Mouse (Mus musculus) forebrain, embryonic 12.5 days (tissue): Measurements from ENCODE around the gene En2. TPM values are rescaled to one million over a fixed set of nuclear protein-coding genes. Genes with fewer than 3 reads are reported as not detected.

Experiments
- ATAC-seq: fragments of 200-750 bp; cut with Nextera tagmentation; 2 replicates; pipeline ENCODE4 v1.8.0; 2017; ENCODE audit warnings: moderate TSS enrichment; ENCODE audit not compliant: low FRiP score
- H3K27ac ChIP-seq: fragments of 300-500 bp; sonication (generic); 2 replicates; pipeline ENCODE4 v1.5.1; 2016; ENCODE audit warnings: mild to moderate bottlenecking
- H3K27me3 ChIP-seq: fragments of 300-500 bp; sonication (generic); 2 replicates; pipeline ENCODE4 v1.6.1; 2016; ENCODE audit warnings: mild to moderate bottlenecking
- H3K36me3 ChIP-seq: fragments of 300-500 bp; sonication (generic); replicated peaks from 2 replicates; pipeline ENCODE4 v1.6.1; 2016; ENCODE audit warnings: mild to moderate bottlenecking
- H3K4me1 ChIP-seq: fragments of 300-500 bp; sonication (generic); 2 replicates; pipeline ENCODE4 v1.6.1; 2016
- H3K4me2 ChIP-seq: fragments of 300-500 bp; sonication (generic); 2 replicates; pipeline ENCODE4 v1.6.1; 2016; ENCODE audit warnings: mild to moderate bottlenecking, moderate library complexity
- H3K4me3 ChIP-seq: fragments of 300-500 bp; sonication (generic); replicated peaks from 2 replicates; pipeline ENCODE4 v1.5.1; 2016; ENCODE audit warnings: mild to moderate bottlenecking
- H3K9ac ChIP-seq: fragments of 300-500 bp; sonication (generic); 2 replicates; pipeline ENCODE4 v1.6.1; 2016; ENCODE audit warnings: mild to moderate bottlenecking
- H3K9me3 ChIP-seq: fragments of 300-500 bp; sonication (generic); 2 replicates; pipeline ENCODE4 v1.6.1; 2016
- WGBS: fragments of 180-500 bp; shearing (Covaris S2); methylation state at CpG from one replicate; pipeline ENCODE4 v1.1.7; 2016; 5-methylcytosine and 5-hydroxymethylcytosine counted together
- polyA plus RNA-seq: library from polyadenylated mRNA; unstranded; fragments of >200 nt; fragmentation: Nextera tagmentation; extraction: Ambion mirVana; gene quantifications from 2 replicates; pipeline ENCODE4 v1.2.1, GENCODE M21; 2016

En2 gene
- polyA plus RNA-seq, 1 experiment from 2014 or later: not detected

DNA sequence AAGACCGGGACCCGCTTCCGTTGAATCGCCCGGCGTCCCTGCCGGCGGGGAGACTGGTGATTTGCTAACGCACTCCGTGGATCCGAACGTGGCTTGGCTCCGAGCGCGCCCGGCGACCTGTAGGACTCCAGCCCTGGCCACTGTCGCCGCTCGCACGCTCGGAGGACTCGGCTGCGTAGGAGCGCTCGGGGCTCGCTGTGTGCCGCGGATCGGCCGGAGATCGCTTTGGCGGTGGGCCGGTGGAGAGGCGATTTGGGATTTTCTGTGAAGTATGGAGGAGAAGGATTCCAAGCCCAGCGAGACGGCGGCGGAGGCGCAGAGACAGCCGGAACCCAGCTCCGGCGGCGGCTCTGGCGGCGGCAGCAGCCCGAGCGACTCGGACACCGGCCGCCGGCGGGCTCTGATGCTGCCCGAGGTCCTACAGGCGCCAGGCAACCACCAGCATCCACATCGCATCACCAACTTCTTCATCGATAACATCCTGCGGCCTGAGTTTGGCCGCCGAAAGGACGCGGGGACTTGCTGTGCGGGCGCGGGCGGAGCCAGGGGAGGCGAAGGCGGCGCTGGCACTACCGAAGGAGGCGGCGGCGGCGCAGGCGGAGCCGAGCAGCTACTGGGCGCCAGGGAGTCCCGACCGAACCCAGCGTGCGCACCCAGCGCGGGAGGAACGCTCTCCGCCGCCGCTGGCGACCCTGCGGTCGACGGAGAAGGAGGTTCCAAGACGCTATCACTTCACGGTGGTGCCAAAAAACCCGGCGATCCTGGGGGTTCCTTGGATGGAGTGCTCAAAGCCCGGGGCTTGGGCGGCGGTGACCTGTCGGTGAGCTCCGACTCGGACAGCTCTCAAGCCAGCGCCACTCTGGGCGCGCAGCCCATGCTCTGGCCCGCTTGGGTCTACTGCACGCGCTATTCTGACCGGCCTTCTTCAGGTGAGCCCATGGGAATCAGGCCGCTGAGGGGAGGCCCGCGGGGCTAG is 1.1 kb downstream of the En2 start:
- under 1% methylated on average over 111 of the region's 111 CpGs for WGBS
- peak overlapping the region; percentile 70 for H3K4me2 ChIP-seq
- H3K27ac ChIP-seq: no peak overlapping the region
- peak overlapping the region; percentile 43 for H3K4me3 ChIP-seq
- no peak for ATAC-seq
- peaks cover 96% of the 10 kb centered on the region for H3K27me3 ChIP-seq
- no peak overlapping the region for H3K9ac ChIP-seq
- H3K4me1 ChIP-seq: peaks cover 30% of the 10 kb centered on the region
- no peaks in the 10 kb centered on the region for H3K9me3 ChIP-seq
- H3K36me3 ChIP-seq: no peaks in the 10 kb centered on the region

DNA sequence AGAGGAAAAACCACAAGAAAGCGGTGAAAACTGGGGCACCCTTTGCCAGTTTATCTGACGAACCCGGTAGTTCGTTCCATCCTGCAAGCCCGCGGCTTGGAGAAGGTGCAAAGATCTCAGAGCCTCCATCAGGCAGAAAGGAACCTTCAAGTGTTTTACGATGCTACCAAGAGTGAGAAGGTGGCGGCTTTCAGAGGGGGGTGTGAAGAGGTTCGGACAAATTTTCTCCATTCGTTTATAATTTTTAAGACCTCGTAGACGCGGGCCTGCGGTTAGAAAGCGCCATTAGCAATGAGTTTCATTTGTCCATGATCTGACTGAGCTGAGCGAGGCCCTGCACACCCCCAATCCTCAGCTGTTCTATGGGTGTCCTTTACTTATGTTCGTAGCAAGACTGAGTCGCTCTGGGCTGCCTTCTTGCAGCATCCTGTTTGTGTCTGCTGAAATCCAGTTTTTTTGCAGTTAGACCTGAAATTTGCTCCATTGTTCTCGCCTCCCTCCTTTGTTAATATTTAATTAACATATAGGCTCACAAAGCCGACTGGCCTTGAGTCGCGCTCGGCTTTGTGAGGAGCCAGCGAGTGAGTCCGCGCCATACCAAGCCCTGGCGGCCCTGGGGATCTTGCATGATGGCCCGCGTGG is 2.2 kb downstream of the En2 start:
- no peak for ATAC-seq
- no peak overlapping the region for H3K4me2 ChIP-seq
- H3K27ac ChIP-seq: no peak overlapping the region
- H3K4me3 ChIP-seq: no peak overlapping the region
- no peaks in the 10 kb centered on the region for H3K9me3 ChIP-seq
- WGBS: under 1% methylated on average over 29 of the region's 29 CpGs
- H3K9ac ChIP-seq: no peak overlapping the region
- peaks cover 23% of the 10 kb centered on the region for H3K4me1 ChIP-seq
- H3K27me3 ChIP-seq: peaks cover 96% of the 10 kb centered on the region
- no peaks in the 10 kb centered on the region for H3K36me3 ChIP-seq

DNA sequence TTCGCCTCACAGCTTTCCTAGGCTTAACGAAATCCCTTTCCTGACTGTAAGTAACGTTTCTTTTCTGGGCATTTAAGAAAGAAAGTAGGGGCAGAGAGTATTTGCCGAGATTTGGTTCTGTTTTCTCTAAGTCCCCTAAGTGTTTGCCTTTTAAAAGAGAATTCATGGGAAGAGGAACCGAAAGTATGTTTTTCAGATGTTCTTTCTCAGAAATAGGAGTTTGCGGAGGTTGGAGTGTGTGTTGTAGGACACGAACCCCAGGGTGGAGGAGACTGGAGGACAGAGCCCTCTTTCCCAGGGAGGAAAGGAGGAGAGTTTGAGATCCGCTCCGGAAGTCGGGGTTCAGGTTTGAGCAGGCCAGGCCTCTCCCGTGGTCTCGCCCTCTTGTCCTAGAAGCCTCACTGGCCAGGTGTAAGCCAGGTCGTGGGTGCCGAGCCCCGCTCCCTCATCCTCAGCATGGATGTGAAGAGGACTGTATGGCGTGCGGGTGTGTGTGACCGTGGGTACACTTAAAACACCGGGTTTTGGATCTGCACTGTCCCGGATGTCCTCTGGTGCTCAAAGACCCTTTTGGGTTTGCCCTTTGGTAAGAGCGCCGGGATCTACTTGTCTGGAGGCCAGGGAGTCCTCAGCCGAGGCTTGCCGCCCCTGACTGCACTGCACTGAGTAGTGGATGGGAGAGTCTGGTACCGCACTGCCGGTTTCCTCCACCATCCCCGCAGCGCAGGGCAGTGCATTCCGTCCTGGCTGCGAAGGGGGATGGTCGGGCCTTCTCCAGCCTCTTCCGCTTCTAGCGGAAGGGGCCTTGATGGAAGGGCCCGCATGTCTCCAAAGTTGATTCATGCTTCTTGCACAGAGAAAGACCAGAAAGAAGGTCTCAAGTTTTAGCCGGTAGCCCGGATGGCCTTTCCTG is 3.0 kb downstream of the En2 start:
- Histone ChIP-seq H3K27me3 (peaks cover 96% of the 10 kb centered on the region), H3K9ac (no peak overlapping the region), H3K4me3 (no peak overlapping the region), H3K36me3 (no peaks in the 10 kb centered on the region), H3K4me2 (no peak overlapping the region), H3K9me3 (no peaks in the 10 kb centered on the region), H3K4me1 (peaks cover 23% of the 10 kb centered on the region), H3K27ac (no peak overlapping the region)
- ATAC-seq: no peak
- under 1% methylated on average over 36 of the region's 36 CpGs for WGBS

DNA sequence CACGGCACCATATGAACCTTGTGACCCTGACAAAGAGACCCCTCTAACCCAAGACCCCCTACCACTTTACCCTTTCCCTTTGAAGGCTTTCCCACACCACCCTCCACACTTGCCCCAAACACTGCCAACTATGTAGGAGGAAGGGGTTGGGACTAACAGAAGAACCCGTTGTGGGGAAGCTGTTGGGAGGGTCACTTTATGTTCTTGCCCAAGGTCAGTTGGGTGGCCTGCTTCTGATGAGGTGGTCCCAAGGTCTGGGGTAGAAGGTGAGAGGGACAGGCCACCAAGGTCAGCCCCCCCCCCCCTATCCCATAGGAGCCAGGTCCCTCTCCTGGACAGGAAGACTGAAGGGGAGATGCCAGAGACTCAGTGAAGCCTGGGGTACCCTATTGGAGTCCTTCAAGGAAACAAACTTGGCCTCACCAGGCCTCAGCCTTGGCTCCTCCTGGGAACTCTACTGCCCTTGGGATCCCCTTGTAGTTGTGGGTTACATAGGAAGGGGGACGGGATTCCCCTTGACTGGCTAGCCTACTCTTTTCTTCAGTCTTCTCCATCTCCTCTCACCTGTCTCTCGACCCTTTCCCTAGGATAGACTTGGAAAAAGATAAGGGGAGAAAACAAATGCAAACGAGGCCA is 3.8 kb downstream of the En2 start:
- peaks cover 96% of the 10 kb centered on the region for H3K27me3 ChIP-seq
- H3K36me3 ChIP-seq: no peaks in the 10 kb centered on the region
- no peak overlapping the region for H3K27ac ChIP-seq
- H3K4me2 ChIP-seq: no peak overlapping the region
- WGBS: 2% methylated on average over 5 of the region's 5 CpGs
- no peak overlapping the region for H3K9ac ChIP-seq
- no peak overlapping the region for H3K4me3 ChIP-seq
- H3K9me3 ChIP-seq: no peaks in the 10 kb centered on the region
- no peak for ATAC-seq
- H3K4me1 ChIP-seq: peaks cover 27% of the 10 kb centered on the region

DNA sequence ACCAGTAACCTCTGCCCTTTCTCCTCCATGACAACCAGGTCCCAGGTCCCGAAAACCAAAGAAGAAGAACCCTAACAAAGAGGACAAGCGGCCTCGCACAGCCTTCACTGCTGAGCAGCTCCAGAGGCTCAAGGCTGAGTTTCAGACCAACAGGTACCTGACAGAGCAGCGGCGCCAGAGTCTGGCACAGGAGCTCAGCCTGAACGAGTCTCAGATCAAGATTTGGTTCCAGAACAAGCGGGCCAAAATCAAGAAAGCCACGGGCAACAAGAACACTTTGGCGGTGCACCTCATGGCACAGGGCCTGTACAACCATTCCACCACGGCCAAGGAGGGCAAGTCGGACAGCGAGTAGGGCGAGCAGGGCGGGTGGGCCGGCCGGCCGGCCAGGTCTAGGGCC is 4.6 kb downstream of the En2 start:
- Histone ChIP-seq H3K27ac (no peak overlapping the region), H3K9me3 (no peaks in the 10 kb centered on the region), H3K27me3 (peaks cover 96% of the 10 kb centered on the region), H3K9ac (no peak overlapping the region), H3K4me3 (no peak overlapping the region), H3K4me1 (peaks cover 29% of the 10 kb centered on the region), H3K4me2 (no peak overlapping the region), H3K36me3 (no peaks in the 10 kb centered on the region)
- WGBS: 1% methylated on average over 17 of the region's 17 CpGs
- ATAC-seq: no peak

DNA sequence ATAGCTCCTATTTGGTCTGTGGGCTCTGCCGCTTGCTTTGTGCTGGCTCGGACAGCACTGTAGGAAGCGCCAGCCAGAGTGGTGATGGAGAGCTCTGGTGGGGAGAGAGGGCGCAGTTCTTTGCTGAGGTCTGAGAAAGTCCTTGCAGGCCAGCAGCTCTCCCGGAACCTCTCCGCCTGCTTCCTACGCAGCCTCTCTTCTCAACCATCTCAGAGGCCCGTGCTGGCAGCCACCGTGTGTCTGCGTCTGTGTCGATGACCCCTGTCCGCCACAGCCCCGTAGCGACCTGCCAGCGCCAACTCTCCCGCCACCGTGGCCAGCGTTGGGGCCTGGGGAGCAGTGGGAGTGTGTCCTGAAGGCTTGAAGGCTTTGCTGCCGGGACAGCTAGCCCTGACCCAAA is 5.4 kb downstream of the En2 start:
- Histone ChIP-seq H3K9ac (no peak overlapping the region), H3K4me2 (no peak overlapping the region), H3K4me1 (peaks cover 26% of the 10 kb centered on the region), H3K4me3 (no peak overlapping the region), H3K27ac (no peak overlapping the region), H3K9me3 (no peaks in the 10 kb centered on the region), H3K36me3 (no peaks in the 10 kb centered on the region), H3K27me3 (peaks cover 96% of the 10 kb centered on the region)
- under 1% methylated on average over 19 of the region's 19 CpGs for WGBS
- no peak for ATAC-seq

DNA sequence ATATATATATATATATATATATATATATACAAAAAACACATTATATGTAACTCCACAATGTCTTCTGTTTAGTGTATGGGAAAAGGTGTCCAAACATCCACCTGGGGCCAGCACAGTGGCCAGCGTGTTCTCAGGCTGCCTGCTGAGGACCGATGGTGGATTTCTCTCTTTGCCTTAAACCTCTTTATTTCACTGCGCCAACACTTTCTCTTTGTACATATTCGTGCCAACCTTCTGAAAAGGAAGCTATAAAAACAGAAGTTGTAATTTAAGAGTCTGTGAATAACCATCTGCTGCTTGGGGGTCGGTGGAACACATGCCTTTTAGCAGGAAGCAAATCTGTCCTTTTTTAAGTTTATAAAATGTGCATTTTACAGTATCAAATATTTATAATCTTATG is 6.2 kb downstream of the En2 start:
- H3K9ac ChIP-seq: no peak overlapping the region
- H3K36me3 ChIP-seq: no peaks in the 10 kb centered on the region
- no peaks in the 10 kb centered on the region for H3K9me3 ChIP-seq
- no peak overlapping the region for H3K4me2 ChIP-seq
- H3K4me3 ChIP-seq: no peak overlapping the region
- ATAC-seq: no peak
- H3K27ac ChIP-seq: no peak overlapping the region
- peaks cover 96% of the 10 kb centered on the region for H3K27me3 ChIP-seq
- WGBS: 10% methylated on average over 5 of the region's 5 CpGs
- H3K4me1 ChIP-seq: peaks cover 18% of the 10 kb centered on the region

DNA sequence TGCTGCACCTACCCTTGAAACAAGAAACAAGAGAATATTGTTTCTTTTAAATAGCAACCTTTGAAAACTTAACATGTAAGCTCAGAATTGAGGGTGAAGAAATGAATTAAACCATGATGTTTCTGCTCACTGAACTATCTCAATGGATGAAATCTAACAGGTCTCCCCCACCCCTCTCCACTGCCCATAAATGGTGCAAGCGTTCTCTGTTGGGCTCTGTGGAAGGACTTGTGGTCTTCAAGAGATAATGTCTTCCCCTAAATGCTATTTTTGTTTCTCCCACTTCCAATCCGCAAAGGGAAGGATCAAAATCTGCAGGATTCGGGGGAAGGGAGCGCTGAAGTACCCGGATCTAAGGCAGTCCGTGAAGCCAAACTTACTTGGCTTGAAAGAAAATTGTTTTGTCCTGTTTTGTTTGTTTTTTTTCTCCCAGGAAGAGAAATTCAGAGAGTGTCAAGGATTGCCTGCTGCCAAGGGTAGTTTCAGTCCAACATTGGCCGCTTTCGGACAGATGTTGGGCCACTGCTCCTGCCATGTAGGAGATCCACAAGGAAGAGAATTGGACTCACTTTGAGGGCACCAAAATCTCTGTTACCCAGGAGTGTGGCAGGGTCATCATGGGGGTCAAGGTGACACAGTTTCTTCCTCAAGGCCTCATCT is 6.9 kb downstream of the En2 start:
- Histone ChIP-seq H3K27ac (no peak overlapping the region), H3K9ac (no peak overlapping the region), H3K4me1 (peaks cover 14% of the 10 kb centered on the region; the same call in 1 of the 2 replicates), H3K4me3 (no peak overlapping the region), H3K9me3 (no peaks in the 10 kb centered on the region), H3K36me3 (no peaks in the 10 kb centered on the region), H3K27me3 (peaks cover 96% of the 10 kb centered on the region), H3K4me2 (no peak overlapping the region)
- ATAC-seq: no peak
- WGBS: under 1% methylated on average over 8 of the region's 8 CpGs

DNA sequence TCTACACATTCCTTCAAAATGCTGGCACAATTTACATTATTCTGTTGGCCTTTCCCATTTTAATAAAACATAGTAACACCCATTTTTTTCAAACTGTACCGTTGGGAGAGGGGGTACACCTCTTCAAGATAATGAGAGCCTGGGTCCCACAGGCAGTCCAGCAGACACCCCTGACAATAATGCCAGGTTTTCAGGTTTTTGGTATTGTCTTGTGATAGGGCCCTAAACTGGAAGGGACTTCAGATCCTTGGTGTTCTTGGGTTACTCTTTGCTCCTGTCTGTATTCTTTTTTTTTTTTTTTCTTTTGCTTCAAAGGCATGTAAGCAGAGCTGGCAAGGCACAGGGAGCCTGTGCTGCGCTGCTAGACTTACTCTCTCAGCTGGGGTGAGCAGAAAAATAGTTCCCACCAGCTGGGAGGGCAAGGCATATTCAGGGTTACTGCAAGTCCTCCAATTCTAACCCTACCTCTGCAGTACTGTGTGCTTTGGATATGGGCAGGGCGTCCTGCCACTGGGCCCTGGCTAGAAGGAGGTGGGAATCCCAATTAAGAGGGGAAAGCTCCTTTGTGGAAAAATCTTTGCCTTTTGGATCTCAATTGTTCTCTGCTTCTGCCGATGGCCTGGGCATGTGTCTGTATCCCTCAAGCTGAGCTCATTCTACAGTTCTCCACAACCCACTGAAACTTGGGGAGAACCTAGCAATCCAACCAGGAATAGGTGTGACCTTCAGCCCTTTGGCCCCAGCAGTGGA is 7.6 kb downstream of the En2 start:
- Histone ChIP-seq H3K4me1 (peaks cover 14% of the 10 kb centered on the region; the same call in 1 of the 2 replicates), H3K27ac (no peak overlapping the region), H3K27me3 (peaks cover 96% of the 10 kb centered on the region), H3K9ac (no peak overlapping the region), H3K36me3 (no peaks in the 10 kb centered on the region), H3K9me3 (no peaks in the 10 kb centered on the region), H3K4me2 (no peak overlapping the region), H3K4me3 (no peak overlapping the region)
- no peak for ATAC-seq
- 2% methylated on average over 4 of the region's 4 CpGs for WGBS

DNA sequence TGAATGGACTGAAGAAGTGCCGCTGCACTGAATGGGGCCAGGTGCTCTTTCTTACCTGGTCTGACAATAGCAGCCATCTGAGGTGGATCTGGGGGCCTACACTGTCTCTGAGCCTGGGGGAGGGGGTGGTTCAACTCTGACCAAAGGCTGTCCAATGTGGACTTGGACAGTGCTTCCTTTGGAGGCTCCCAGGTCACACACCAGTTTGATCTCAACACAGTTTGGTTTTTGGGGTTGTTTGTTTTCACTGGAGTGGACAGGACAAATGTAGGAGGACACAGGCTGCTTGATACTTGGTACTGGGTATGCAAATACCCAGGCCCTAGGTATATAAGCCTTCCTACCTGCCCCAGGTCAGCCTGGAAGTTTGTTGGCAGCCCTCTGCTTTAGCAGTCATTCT is 8.2 kb downstream of the En2 start:
- no peak overlapping the region for H3K4me3 ChIP-seq
- H3K4me1 ChIP-seq: peaks cover 15% of the 10 kb centered on the region; the same call in 1 of the 2 replicates
- no peak for ATAC-seq
- H3K9me3 ChIP-seq: no peaks in the 10 kb centered on the region
- H3K27me3 ChIP-seq: peaks cover 96% of the 10 kb centered on the region
- H3K4me2 ChIP-seq: no peak overlapping the region
- H3K36me3 ChIP-seq: no peaks in the 10 kb centered on the region
- WGBS: 6% methylated on average over 1 of the region's 1 CpGs
- no peak overlapping the region for H3K9ac ChIP-seq
- no peak overlapping the region for H3K27ac ChIP-seq

DNA sequence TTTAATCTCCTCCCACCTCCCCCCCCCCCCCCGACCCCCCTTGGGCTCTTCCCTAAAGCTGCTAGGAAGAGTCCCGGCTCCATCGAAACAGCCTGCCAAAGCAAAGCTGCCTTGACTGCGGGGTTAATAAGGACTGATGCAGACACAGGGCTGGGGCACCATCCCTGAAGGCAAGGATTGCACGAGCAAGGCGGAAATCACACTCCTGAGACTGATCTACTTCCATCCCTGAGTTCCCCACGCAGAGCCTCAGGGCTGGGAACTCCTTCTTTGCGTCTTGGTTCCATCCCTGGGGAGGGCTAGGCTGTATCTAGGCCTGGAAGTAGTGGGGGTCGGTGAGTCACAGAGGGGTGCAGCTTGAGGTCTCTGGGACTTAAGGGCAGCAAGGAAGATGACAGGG is 8.6 kb downstream of the En2 start:
- H3K9ac ChIP-seq: no peak overlapping the region
- no peaks in the 10 kb centered on the region for H3K9me3 ChIP-seq
- peaks cover 19% of the 10 kb centered on the region; the same call in 1 of the 2 replicates for H3K4me1 ChIP-seq
- H3K4me3 ChIP-seq: no peak overlapping the region
- 0% methylated on average over 9 of the region's 9 CpGs for WGBS
- H3K36me3 ChIP-seq: no peaks in the 10 kb centered on the region
- no peak overlapping the region for H3K27ac ChIP-seq
- H3K4me2 ChIP-seq: no peak overlapping the region
- peaks cover 96% of the 10 kb centered on the region for H3K27me3 ChIP-seq
- no peak for ATAC-seq
